Mouse (Mus musculus) ES-CJ7 (cell line): ENCODE results near the gene Serpinf2.

Experiments
- DNase-seq: peaks from one replicate; pipeline ENCODE4 v3.0.0; 2011; ENCODE audit warnings: low read depth, low spot score

The Serpinf2 gene

GRCm38 (mm10) chr11:75383529-75383928 lies 55.9 kb downstream of the Serpinf2 start:
- peak; percentile 68 for DNase-seq
